Mouse (Mus musculus) thymus, postnatal 25 days (tissue): ENCODE measurements at regions not wholly inside any gene's neighbourhood (a gene's known extent, or its start where the extent isn't known, plus 50 kb on each side); places are given as distances from the start of the nearest gene placed in this dataset.
"Not testable (repeated sequence)": the region's sequence is repeated elsewhere in the genome, so short reads cannot be mapped to it uniquely, and the experiment has no call there.

ENCODE experiments used
- DNase-seq: peaks from one replicate; pipeline ENCODE4 v3.0.0; 2022

DNA sequence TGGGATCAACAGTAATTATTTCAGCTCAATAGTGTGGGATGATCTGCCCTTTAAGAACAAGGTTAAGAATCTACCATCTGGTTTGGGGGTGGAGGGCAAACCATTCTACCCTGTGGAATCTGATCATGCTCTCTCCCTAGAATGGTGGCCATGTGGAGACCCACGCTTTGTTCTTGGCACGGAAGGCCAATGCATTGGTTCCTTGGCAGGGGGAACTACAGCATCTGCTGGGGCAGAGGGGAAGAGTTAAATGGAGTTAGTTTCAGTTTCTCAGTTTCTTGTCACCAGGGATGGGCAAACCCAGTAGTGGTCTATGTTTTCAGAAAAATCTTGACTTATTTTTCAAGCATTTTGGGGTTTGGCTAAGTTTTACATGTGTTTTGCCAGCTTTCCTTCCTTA is 174.5 kb downstream of the Enc1 start:
- DNase-seq, result no peak

GRCm38 (mm10) chr13:97412151-97412550 is 171.2 kb downstream of the Enc1 start:
- DNase-seq, result no peak

GRCm38 (mm10) chr13:97410550-97411201 is 169.8 kb downstream of the Enc1 start:
- DNase-seq, result no peak

DNA sequence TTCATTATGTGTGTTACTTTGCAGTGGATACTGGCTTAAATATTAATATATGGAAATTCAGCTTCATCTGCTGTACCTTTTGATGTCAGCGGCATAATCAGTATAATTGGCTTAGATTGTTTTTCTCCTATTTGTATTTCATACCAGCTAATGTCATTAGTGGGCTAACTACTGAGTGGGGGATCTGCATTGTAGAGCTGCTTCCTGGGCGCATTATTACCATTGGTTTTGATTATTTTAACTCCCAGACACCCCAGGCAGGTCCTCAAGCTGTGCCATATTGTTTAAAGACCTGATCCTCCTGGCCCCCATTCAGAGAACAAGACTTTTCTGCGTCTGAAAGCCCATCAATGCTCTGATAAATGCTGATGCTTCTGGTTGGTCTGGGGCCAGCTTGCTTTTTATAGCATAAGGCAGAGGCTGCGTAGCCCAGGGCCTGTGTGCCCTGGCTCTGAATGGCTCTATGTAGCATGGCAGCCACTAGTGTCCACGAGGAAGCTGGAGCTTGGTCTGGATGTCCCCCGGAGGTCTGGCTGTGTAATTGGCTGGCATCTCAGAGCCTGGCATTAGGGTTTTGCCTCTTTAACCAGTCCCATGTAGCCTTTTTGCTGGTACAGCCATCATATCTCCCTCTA is 169.1 kb downstream of the Enc1 start:
- DNase-seq, result no peak

DNA sequence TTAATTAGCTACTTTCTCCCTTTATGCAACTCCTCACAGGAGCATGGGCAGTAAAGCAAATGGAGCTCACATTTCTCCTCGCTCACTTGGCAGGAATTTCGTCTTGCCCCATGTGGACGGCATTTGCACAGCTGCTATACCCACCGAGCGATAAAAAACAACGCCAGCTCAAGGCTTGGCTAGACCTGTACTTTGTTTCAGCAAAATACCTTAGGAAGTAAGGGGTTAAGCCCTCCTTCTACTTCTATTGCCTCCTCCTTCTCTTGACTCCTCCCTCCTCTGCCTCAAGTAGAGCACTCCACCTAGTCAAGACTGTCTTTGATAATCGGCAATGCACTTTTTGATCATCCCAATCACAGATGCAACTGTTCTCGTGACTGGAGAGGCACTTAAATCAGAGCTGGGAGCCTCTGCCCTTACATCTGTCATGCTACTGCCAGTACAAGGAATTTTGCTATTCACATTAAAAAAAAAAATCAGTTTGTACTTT is 168.4 kb downstream of the Enc1 start:
- no peak for DNase-seq

GRCm38 (mm10) chr13:97408414-97409290 is 167.7 kb downstream of the Enc1 start:
- no peak for DNase-seq

- DNase-seq, result no peak
These were observed 166.9 kb downstream of the Enc1 start for GRCm38 (mm10) chr13:97407773-97408172.

DNA sequence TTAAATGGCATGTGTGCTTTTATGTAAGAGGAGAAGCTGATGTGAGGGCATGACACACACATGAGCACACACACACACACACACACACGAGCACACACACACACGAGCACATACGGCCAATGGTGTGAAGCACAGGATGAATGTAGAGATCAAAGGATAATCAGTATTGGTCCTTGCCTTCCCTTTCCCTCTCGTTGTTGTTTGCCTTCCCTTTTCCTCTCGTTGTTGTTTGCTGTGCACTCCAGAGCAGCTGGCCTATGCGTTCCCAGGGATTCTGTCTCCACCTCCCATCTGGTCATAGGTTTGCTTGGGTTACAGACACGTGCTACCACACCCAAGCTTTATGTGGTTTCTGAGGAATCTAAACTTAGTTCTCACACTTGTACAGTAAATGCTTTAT is 165.8 kb downstream of the Enc1 start:
- peak; percentile 21 for DNase-seq

DNA sequence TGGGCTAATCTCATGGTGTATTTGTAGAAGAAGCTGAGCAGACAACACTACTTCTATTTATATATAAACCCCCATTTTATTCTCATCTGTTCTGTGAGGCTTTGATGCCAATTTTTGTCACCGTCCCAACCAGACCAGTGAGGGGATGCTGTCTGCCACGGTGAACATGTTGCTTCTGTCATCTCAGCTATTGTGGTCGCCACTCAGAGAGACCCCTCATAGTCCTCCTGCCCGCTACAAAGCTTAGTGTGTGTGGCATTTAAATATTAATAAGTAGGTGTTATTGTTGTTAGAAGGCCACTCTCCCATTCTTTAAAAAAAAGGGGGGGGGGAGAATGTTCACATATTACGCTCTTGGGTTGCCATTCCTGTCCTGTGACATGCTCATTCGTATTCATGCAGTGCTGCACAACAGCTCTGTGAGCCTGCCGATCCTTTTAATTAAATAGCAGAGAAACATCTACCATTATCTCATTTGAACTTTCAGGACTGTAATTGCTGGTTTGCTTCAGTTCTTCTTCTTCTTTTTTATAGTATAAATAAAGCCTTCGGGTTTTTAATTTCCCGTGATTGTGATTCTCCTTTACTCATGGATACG is 161.4 kb downstream of the Enc1 start:
- no peak for DNase-seq

- no peak for DNase-seq
These were observed 160.7 kb downstream of the Enc1 start for GRCm38 (mm10) chr13:97401620-97402019.

DNA sequence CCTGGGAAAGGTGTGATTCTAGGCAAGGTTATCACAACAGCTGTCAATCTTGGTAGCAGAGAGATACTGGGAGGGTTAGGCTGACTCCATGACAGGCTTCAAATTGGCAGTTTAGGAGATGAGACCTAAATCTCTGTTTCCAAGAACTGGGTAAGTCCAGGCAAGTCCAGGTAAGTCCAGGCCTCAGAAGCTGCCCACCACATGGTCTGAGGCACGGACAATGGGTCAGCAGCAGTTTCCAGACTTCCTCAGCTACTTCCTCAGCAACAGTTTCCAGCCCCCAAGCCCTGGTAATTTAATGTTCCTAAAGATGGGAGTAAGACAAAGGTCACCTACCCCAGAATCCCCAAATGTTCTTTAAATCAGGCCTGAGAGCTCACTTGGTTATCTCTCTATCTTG is 157.1 kb downstream of the Enc1 start:
- DNase-seq, result no peak

- no peak for DNase-seq
These were observed 156.2 kb downstream of the Enc1 start for GRCm38 (mm10) chr13:97396899-97397640.

- DNase-seq, result not testable (repeated sequence)
These were observed 155.4 kb downstream of the Enc1 start for GRCm38 (mm10) chr13:97396286-97396685.

- DNase-seq, result no peak
These were observed 154.0 kb downstream of the Enc1 start for GRCm38 (mm10) chr13:97394756-97395454.

GRCm38 (mm10) chr13:97394071-97394470 is 153.2 kb downstream of the Enc1 start:
- no peak for DNase-seq

DNA sequence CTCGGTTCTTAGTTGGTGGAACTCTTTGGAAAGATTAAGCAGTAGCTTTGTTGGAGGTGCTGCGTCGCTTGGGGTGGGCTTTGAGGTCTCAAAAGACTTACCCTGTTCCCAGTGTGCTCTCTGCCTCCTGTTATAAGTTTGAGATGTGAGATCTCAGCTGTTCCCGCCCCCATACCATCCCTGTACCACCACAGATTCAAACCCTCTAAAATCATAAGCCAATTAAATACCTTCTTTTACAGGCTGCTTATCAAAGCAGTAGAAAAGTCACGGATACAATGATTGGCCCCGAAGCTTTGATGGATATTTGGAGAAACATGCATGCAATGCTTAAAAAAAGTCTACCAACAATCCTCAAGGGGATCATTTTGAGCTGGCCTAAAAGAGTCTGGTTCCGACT is 152.6 kb downstream of the Enc1 start:
- no peak for DNase-seq

GRCm38 (mm10) chr13:97390449-97390930 is 149.6 kb downstream of the Enc1 start:
- no peak for DNase-seq

- DNase-seq, result no peak
These were observed 148.1 kb downstream of the Enc1 start for GRCm38 (mm10) chr13:97388851-97389479.

DNA sequence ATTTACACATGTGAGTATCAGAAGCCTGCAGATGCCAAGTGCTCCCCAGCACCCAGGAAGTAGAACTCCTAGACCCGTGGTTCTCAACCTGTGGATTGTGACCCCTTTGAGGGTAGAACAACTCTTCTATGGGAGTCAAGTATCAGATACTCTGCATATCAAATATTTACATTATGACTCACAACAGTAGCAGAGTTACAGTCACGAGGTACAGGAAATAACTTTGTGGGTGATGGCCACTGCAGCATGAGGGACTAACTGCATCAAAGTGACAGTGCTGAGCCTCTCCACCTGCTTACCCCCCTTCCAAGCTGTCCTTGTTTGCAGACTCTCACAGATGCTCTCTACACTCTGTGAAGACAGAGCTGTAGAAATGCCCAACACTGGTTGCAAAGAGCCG is 145.6 kb downstream of the Enc1 start:
- no peak for DNase-seq

DNA sequence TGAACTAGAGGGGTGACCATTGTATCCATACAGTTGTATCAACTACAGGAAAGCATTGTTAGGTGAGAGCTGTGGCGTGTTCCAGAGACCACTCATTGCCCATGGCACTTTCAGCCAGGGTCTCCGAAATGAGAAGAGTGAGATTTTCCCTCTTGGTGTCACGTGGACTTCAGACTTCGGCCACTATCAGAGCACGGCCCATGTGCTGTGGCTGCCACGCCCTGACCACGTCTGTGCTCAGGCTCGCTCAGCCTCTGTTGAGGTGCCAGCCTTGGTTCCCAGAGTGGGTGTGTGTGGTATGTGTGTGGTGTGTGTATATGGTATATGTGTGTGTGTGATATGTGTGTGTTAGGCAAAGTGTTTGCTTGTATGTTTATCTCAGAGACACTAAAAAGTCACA is 144.6 kb downstream of the Enc1 start:
- no peak for DNase-seq

- no peak for DNase-seq
These were observed 143.3 kb downstream of the Enc1 start for GRCm38 (mm10) chr13:97384091-97384777.
